Mouse (Mus musculus) MEL (cell line): ENCODE measurements around the gene Col12a1.

Source experiments
- CTCF ChIP-seq, 3 experiments: IDR thresholded peaks in 2 of 3; conservative IDR thresholded peaks in 1 of 3; 2 replicates each; pipeline ENCODE4 v1.5.1; 2011 to 2012; ENCODE audit warnings: low read length in 3 of 3, low read depth in 2 of 3, mild to moderate bottlenecking in 2 of 3, improper control_type of control experiment in 1 of 3, inconsistent platforms in 1 of 3, mixed read lengths in 1 of 3, moderate library complexity in 1 of 3; ENCODE audit not compliant: control insufficient read depth in 1 of 3, insufficient read depth in 1 of 3, poor library complexity in 1 of 3, severe bottlenecking in 1 of 3
- MAX ChIP-seq: IDR thresholded peaks from 2 replicates; pipeline ENCODE4 v1.6.1; 2011; ENCODE audit warnings: low read length, improper control_type of control experiment
- MYC ChIP-seq: IDR thresholded peaks from 2 replicates; pipeline ENCODE4 v1.6.1; 2011; ENCODE audit warnings: low read depth, mild to moderate bottlenecking, low read length, improper control_type of control experiment, moderate library complexity
- POLR2A ChIP-seq, 2 experiments: IDR thresholded peaks; 2 replicates each; pipeline ENCODE4 v1.6.1; 2011 to 2012; ENCODE audit warnings: low read length in 2 of 2, mild to moderate bottlenecking in 2 of 2, control low read depth in 1 of 2, improper control_type of control experiment in 1 of 2, low read depth in 1 of 2, moderate library complexity in 1 of 2; ENCODE audit not compliant: control insufficient read depth in 1 of 2, insufficient read depth in 1 of 2, poor library complexity in 1 of 2
- POLR2AphosphoS2 ChIP-seq: IDR thresholded peaks from 2 replicates; pipeline ENCODE4 v1.6.1; 2011; ENCODE audit warnings: low read length, improper control_type of control experiment
- RCOR1 ChIP-seq: IDR thresholded peaks from 2 replicates; pipeline ENCODE4 v1.6.1; 2012; ENCODE audit warnings: low read depth, mild to moderate bottlenecking, inconsistent platforms, low read length, improper control_type of control experiment
- SIN3A ChIP-seq: IDR thresholded peaks from 2 replicates; pipeline ENCODE4 v1.6.1; 2012; ENCODE audit warnings: low read length, improper control_type of control experiment, inconsistent platforms
- TAL1 ChIP-seq: IDR thresholded peaks from 2 replicates; pipeline ENCODE4 v1.6.1; 2012; ENCODE audit warnings: mild to moderate bottlenecking, inconsistent platforms, low read length, moderate library complexity, mixed read lengths
- TCF12 ChIP-seq: IDR thresholded peaks from 2 replicates; pipeline ENCODE4 v1.6.1; 2014; ENCODE audit warnings: low read depth, mild to moderate bottlenecking, inconsistent platforms, low read length, improper control_type of control experiment, moderate library complexity
- UBTF ChIP-seq: IDR thresholded peaks from 2 replicates; pipeline ENCODE4 v1.6.1; 2012; ENCODE audit warnings: low read depth, mild to moderate bottlenecking, inconsistent platforms, low read length, improper control_type of control experiment, moderate library complexity, borderline replicate concordance; ENCODE audit not compliant: insufficient read depth
- USF1 ChIP-seq: IDR thresholded peaks from 2 replicates; pipeline ENCODE4 v1.6.1; 2014; ENCODE audit warnings: low read depth, mild to moderate bottlenecking, inconsistent platforms, low read length, improper control_type of control experiment, moderate library complexity
- USF2 ChIP-seq, 2 experiments: IDR thresholded peaks; 2 replicates each; pipeline ENCODE4 v1.6.1; 2011 to 2012; ENCODE audit warnings: improper control_type of control experiment in 2 of 2, low read length in 2 of 2, borderline replicate concordance in 1 of 2, inconsistent platforms in 1 of 2, low read depth in 1 of 2, mild to moderate bottlenecking in 1 of 2; ENCODE audit not compliant: insufficient read depth in 1 of 2
- ZC3H11A ChIP-seq: IDR thresholded peaks from 2 replicates; pipeline ENCODE4 v1.6.1; 2012; ENCODE audit warnings: low read depth, mild to moderate bottlenecking, inconsistent platforms, low read length, improper control_type of control experiment
- ZNF384 ChIP-seq: IDR thresholded peaks from 2 replicates; pipeline ENCODE4 v1.6.1; 2012; ENCODE audit warnings: low read depth, mild to moderate bottlenecking, inconsistent platforms, low read length, improper control_type of control experiment

DNA sequence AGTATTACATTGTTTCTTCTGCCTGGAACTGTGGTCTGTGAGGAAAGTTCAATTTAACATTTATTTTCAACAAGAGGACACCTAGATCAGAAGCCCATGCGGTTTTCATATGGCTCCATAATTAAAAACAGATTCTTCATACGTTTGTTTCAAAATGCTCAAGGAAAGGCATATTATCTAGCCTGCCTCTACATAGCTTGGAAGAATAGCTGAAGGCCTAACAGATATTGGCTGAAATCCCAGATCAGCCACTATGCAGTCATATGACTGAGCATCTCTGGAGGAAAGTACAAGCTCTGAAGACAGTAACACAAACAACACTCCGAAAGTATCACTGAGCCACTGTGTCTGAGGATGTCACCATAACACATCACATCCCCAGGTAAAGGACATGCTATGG is 72.9 kb downstream of the Col12a1 start:
- TF ChIP-seq USF1 (no peak), UBTF (no peak), CTCF (IDR thresholded peaks at IDR 0.05 in 2 of 3, conservative IDR thresholded peaks at IDR 0.05 in 1 of 3; ENCODE audit: control insufficient read depth in 1 of 3, insufficient read depth in 1 of 3, low read depth in 2 of 3, low read length in 3 of 3, poor library complexity in 1 of 3, severe bottlenecking in 1 of 3) (no peak), MYC (no peak), ZNF384 (no peak), SIN3A (no peak), POLR2AphosphoS2 (no peak), USF2 (IDR thresholded peaks at IDR 0.05; ENCODE audit: borderline replicate concordance in 1 of 2, insufficient read depth in 1 of 2, low read depth in 1 of 2, low read length in 2 of 2) (no peak), TAL1 (no peak), POLR2A (IDR thresholded peaks at IDR 0.05; ENCODE audit: control insufficient read depth in 1 of 2, insufficient read depth in 1 of 2, low read depth in 1 of 2, low read length in 2 of 2, poor library complexity in 1 of 2) (no peak), ZC3H11A (no peak), TCF12 (no peak), RCOR1 (no peak), MAX (no peak)
